Mouse (Mus musculus) mature B cell (primary cell): ENCODE data around the gene Eya4.

Experiments used
- in situ Hi-C: fragments of 300-500 bp; cut with MboI; formaldehyde crosslinking; loops from 2 replicates; pipeline ENCODE4 v1.14.3; 2019

The Eya4 gene

GRCm38 (mm10) chr10:23230863-23231262, 119.7 kb downstream of the Eya4 start:
- in situ Hi-C loops: no loop called here

- in situ Hi-C loops: no loop called here
Measured at GRCm38 (mm10) chr10:23223336-23223735, 127.2 kb downstream of the Eya4 start.

GRCm38 (mm10) chr10:23220432-23220831, 130.2 kb downstream of the Eya4 start:
- in situ Hi-C loops: no loop called here

- in situ Hi-C loops: no loop called here
Measured at GRCm38 (mm10) chr10:23216815-23217214, 133.8 kb downstream of the Eya4 start.

GRCm38 (mm10) chr10:23211381-23211780, 139.2 kb downstream of the Eya4 start:
- in situ Hi-C loops: no loop called here

GRCm38 (mm10) chr10:23203885-23204284, 146.7 kb downstream of the Eya4 start:
- in situ Hi-C loops: no loop called here

- in situ Hi-C loops: no loop called here
Measured at GRCm38 (mm10) chr10:23203144-23203838, 147.3 kb downstream of the Eya4 start.

- in situ Hi-C loops: no loop called here
Measured at GRCm38 (mm10) chr10:23202591-23202990, 148.0 kb downstream of the Eya4 start.

GRCm38 (mm10) chr10:23198251-23198650, 152.3 kb downstream of the Eya4 start:
- in situ Hi-C loops: no loop called here

GRCm38 (mm10) chr10:23196336-23196735, 154.2 kb downstream of the Eya4 start:
- in situ Hi-C loops: no loop called here

- in situ Hi-C loops: no loop called here
Measured at GRCm38 (mm10) chr10:23195337-23195736, 155.2 kb downstream of the Eya4 start.

- in situ Hi-C loops: no loop called here
Measured at GRCm38 (mm10) chr10:23189836-23190235, 160.8 kb downstream of the Eya4 start.

- in situ Hi-C loops: no loop called here
Measured at GRCm38 (mm10) chr10:23185391-23185790, 165.2 kb downstream of the Eya4 start.

- in situ Hi-C loops: no loop called here
Measured at GRCm38 (mm10) chr10:23181572-23182493, 168.8 kb downstream of the Eya4 start.

- in situ Hi-C loops: no loop called here
Measured at GRCm38 (mm10) chr10:23179285-23179684, 171.3 kb downstream of the Eya4 start.

GRCm38 (mm10) chr10:23177347-23178046, 173.1 kb downstream of the Eya4 start:
- in situ Hi-C loops: no loop called here

- in situ Hi-C loops: no loop called here
Measured at GRCm38 (mm10) chr10:23176666-23177346, 173.8 kb downstream of the Eya4 start.

GRCm38 (mm10) chr10:23171541-23171940, 179.0 kb downstream of the Eya4 start:
- in situ Hi-C loops: no loop called here

GRCm38 (mm10) chr10:23165089-23165642, 185.4 kb downstream of the Eya4 start:
- in situ Hi-C loops: no loop called here

GRCm38 (mm10) chr10:23159844-23160243, 190.7 kb downstream of the Eya4 start:
- in situ Hi-C loops: no loop called here

GRCm38 (mm10) chr10:23159138-23159537, 191.4 kb downstream of the Eya4 start:
- in situ Hi-C loops: no loop called here
